Mouse (Mus musculus): Measurements from ENCODE around the gene Pcolce.

Gene Pcolce

GRCm38 (mm10) chr5:137649251-137649650, 35.7 kb upstream of the Pcolce start:
- H3K4me3 ChIP-seq (replicated peaks; ENCODE audit: low read length), result no peak overlapping the region
- H3K4me1 ChIP-seq (replicated peaks; ENCODE audit: low read depth, low read length), result peaks cover 89% of the 10 kb centered on the region
- H3K36me3 ChIP-seq (ENCODE audit: insufficient read depth, low read length), result peaks cover 30% of the 10 kb centered on the region
- peaks cover 22% of the 10 kb centered on the region for H3K27me3 ChIP-seq (ENCODE audit: insufficient read depth, low read length)
- H3K9me3 ChIP-seq (ENCODE audit: low read length), result no peaks in the 10 kb centered on the region
- no peak for TF ChIP-seq CTCF (conservative IDR thresholded peaks at IDR 0.05; ENCODE audit: low read length)
- no peak for TF ChIP-seq POU5F1 (IDR thresholded peaks at IDR 0.05; ENCODE audit: borderline replicate concordance, low read length)
- TF ChIP-seq NANOG (IDR thresholded peaks at IDR 0.05; ENCODE audit: borderline replicate concordance, low read length), result no peak

DNA sequence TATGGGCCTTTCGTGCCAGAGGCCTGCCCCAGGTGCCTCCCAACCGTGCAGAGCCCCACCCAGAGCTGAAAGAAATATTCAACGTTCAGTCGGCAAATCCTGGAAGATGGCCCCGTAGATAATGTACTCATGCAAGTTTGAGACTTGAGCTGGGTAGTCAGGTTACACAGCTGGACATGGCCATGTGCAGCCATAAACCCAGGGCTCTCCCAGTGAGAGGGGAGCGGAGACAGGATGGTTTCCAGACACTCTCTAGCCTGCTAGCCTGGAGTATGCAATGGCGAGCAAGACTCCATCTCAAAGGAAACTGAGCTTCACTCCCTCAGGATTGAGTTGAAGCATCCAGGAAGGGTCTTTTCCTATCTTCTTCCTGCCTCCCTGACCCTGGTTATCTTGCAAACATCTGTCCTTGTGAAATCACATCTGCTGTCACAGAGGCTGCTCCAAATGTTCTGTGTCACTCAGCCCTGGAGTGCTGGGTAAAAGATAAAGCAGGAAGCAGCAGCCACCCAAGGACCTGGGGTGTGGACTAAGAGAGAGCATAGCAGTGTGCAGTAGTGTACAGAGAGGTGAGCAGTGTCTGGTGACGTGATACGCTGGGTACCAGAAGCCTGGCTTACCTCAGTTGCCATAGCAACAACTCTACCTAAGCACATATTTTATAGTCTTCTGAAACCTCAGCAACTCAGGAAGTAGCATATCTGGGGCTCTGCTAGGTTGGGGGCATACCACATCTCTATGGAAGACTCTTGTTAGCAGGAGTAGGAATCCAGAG, 34.4 kb upstream of the Pcolce start:
- Histone ChIP-seq H3K27me3 (ENCODE audit: insufficient read depth, low read length) (peaks cover 31% of the 10 kb centered on the region), H3K4me1 (replicated peaks; ENCODE audit: low read depth, low read length) (peaks cover 94% of the 10 kb centered on the region), H3K9me3 (ENCODE audit: low read length) (no peaks in the 10 kb centered on the region), H3K36me3 (ENCODE audit: insufficient read depth, low read length) (peaks cover 21% of the 10 kb centered on the region), H3K4me3 (replicated peaks; ENCODE audit: low read length) (no peak overlapping the region)
- TF ChIP-seq CTCF (conservative IDR thresholded peaks at IDR 0.05; ENCODE audit: low read length), result no peak
- TF ChIP-seq POU5F1 (IDR thresholded peaks at IDR 0.05; ENCODE audit: borderline replicate concordance, low read length), result no peak
- TF ChIP-seq NANOG (IDR thresholded peaks at IDR 0.05; ENCODE audit: borderline replicate concordance, low read length), result no peak

DNA sequence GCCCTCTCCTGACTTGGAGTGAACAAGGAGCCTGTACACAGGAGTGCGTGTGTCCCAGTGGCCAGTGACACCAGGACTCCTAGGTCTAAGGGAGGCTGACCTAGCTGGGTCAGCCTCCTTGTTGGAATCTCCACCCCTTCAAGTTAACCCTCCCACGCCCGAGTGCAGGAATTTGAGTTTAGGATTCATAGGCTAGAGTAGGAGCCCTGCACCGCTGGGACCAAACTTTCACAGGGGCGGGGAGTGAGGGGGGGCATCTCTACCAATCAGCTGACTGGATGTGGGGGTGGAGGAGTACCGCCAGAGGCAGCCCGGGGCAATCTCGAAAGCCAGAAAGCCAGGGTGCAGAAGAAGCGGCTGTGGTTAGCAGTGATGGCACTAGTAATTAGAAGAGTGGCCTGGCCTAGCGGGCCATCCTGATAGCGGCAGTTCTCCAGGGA, 32.1 kb upstream of the Pcolce start, which contains the start of gene Irs3:
Irs3 (minus strand) TSS at position 63 of the 440 bp plus-strand sequence.
- Histone ChIP-seq H3K4me1 (replicated peaks; ENCODE audit: low read depth, low read length) (peaks cover 96% of the 10 kb centered on the region), H3K9me3 (ENCODE audit: low read length) (no peaks in the 10 kb centered on the region), H3K36me3 (ENCODE audit: insufficient read depth, low read length) (peaks cover 22% of the 10 kb centered on the region), H3K4me3 (replicated peaks; ENCODE audit: low read length) (peak within 1 kb of the TSS; percentile 73), H3K27me3 (ENCODE audit: insufficient read depth, low read length) (peaks cover 31% of the 10 kb centered on the region)
- TF ChIP-seq NANOG (IDR thresholded peaks at IDR 0.05; ENCODE audit: borderline replicate concordance, low read length) (no peak), CTCF (conservative IDR thresholded peaks at IDR 0.05; ENCODE audit: low read length) (no peak)

DNA sequence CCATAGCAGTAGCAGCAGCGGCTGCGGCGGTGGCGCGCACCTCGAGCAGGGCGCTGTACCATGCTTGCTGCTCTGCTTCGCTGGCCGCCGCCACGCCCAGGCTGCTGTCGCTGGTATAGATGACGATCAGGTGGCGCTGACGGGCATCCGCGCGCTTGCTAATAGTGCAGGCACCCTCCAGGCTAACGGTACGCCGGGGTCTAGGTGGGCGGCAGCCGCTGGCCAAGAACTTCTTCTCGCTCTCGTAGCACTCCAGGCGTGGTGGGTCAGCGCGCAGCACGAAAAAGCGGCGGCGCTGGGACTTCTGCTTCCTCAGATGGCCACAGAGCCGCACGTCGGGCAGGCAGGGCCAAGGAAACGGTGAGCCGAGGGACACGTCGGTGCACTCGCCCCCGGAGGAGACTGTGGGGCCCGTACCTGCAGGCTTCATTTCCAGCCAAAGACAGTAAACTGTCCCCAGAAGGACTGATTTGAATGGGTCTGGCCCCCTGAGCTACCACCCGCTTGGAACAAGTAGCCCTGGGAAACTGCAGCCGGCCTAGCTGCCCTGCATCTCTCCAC, 31.6 kb upstream of the Pcolce start:
- peaks cover 96% of the 10 kb centered on the region for H3K4me1 ChIP-seq (replicated peaks; ENCODE audit: low read depth, low read length)
- no peaks in the 10 kb centered on the region for H3K9me3 ChIP-seq (ENCODE audit: low read length)
- H3K4me3 ChIP-seq (replicated peaks; ENCODE audit: low read length), result peak overlapping the region; percentile 73
- H3K27me3 ChIP-seq (ENCODE audit: insufficient read depth, low read length), result peaks cover 31% of the 10 kb centered on the region
- H3K36me3 ChIP-seq (ENCODE audit: insufficient read depth, low read length), result peaks cover 27% of the 10 kb centered on the region
- TF ChIP-seq NANOG (IDR thresholded peaks at IDR 0.05; ENCODE audit: borderline replicate concordance, low read length) (no peak), CTCF (conservative IDR thresholded peaks at IDR 0.05; ENCODE audit: low read length) (no peak), POU5F1 (IDR thresholded peaks at IDR 0.05; ENCODE audit: borderline replicate concordance, low read length) (no peak)

DNA sequence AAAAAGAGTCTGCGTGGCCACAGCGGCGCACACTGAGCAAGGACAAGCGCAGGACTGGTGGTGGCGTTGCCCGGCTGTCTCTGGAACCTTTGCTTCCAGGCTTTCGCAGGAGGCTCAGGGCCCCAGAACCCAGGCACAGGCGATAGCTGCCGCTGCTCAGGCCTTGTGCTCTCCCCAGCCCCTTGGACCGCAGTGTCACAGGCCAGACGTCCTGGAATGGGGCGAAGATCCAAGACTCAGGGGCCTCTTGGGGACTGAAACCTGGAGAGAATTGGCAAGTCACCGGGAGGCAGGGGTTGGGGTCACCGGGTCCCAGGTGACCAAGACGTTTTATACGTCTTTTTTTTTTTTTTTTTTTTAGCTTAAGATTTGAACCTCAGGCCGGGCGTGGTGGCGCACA, 30.9 kb upstream of the Pcolce start:
- TF ChIP-seq POU5F1 (IDR thresholded peaks at IDR 0.05; ENCODE audit: borderline replicate concordance, low read length) (no peak), NANOG (IDR thresholded peaks at IDR 0.05; ENCODE audit: borderline replicate concordance, low read length) (no peak), CTCF (conservative IDR thresholded peaks at IDR 0.05; ENCODE audit: low read length) (no peak)
- H3K4me3 ChIP-seq (replicated peaks; ENCODE audit: low read length), result peak overlapping the region; percentile 73

DNA sequence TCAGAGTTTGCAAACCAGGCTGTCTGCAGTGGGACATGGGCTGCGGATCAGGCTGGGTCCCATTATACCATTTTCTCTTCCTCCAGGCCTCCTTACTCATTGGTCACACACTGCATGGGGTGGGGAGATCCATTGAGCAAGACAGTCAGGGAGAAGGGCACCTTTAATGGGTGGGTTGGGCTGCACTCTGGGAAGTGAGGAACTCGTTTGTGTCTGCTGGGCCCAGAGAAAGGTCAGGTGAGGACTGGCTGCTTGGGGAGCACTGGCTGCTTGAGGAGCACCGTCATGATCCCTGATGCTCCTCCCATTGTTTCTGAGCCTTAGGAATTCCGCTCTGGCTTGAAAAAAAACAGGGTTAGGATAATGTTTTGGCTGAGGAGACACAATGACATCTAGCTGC, 29.3 kb upstream of the Pcolce start:
- Histone ChIP-seq H3K9me3 (ENCODE audit: low read length) (no peaks in the 10 kb centered on the region), H3K4me1 (replicated peaks; ENCODE audit: low read depth, low read length) (peaks cover 97% of the 10 kb centered on the region), H3K27me3 (ENCODE audit: insufficient read depth, low read length) (peaks cover 31% of the 10 kb centered on the region), H3K36me3 (ENCODE audit: insufficient read depth, low read length) (peaks cover 50% of the 10 kb centered on the region), H3K4me3 (replicated peaks; ENCODE audit: low read length) (peak overlapping the region; percentile 67; the same call in 1 of the 2 replicates)
- no peak for TF ChIP-seq CTCF (conservative IDR thresholded peaks at IDR 0.05; ENCODE audit: low read length)
- no peak for TF ChIP-seq POU5F1 (IDR thresholded peaks at IDR 0.05; ENCODE audit: borderline replicate concordance, low read length)
- TF ChIP-seq NANOG (IDR thresholded peaks at IDR 0.05; ENCODE audit: borderline replicate concordance, low read length), result no peak

More for the DNA sequence above, 30.9 kb upstream of the Pcolce start:
- Histone ChIP-seq H3K36me3 (ENCODE audit: insufficient read depth, low read length) (peaks cover 34% of the 10 kb centered on the region), H3K9me3 (ENCODE audit: low read length) (no peaks in the 10 kb centered on the region), H3K27me3 (ENCODE audit: insufficient read depth, low read length) (peaks cover 31% of the 10 kb centered on the region), H3K4me1 (replicated peaks; ENCODE audit: low read depth, low read length) (peaks cover 96% of the 10 kb centered on the region)

GRCm38 (mm10) chr5:137641054-137641453, 27.5 kb upstream of the Pcolce start, which contains the start of gene Sap25:
Sap25 (plus strand) TSS chr5:137641334.
- Histone ChIP-seq H3K4me3 (replicated peaks; ENCODE audit: low read length) (peak within 1 kb of the TSS; percentile 67), H3K27me3 (ENCODE audit: insufficient read depth, low read length) (peaks cover 27% of the 10 kb centered on the region), H3K4me1 (replicated peaks; ENCODE audit: low read depth, low read length) (peaks cover 99% of the 10 kb centered on the region), H3K9me3 (ENCODE audit: low read length) (no peaks in the 10 kb centered on the region), H3K36me3 (ENCODE audit: insufficient read depth, low read length) (peaks cover 68% of the 10 kb centered on the region)
- no peak for TF ChIP-seq POU5F1 (IDR thresholded peaks at IDR 0.05; ENCODE audit: borderline replicate concordance, low read length)
- peak; percentile 78 for TF ChIP-seq CTCF (conservative IDR thresholded peaks at IDR 0.05; ENCODE audit: low read length)
- TF ChIP-seq NANOG (IDR thresholded peaks at IDR 0.05; ENCODE audit: borderline replicate concordance, low read length), result no peak

DNA sequence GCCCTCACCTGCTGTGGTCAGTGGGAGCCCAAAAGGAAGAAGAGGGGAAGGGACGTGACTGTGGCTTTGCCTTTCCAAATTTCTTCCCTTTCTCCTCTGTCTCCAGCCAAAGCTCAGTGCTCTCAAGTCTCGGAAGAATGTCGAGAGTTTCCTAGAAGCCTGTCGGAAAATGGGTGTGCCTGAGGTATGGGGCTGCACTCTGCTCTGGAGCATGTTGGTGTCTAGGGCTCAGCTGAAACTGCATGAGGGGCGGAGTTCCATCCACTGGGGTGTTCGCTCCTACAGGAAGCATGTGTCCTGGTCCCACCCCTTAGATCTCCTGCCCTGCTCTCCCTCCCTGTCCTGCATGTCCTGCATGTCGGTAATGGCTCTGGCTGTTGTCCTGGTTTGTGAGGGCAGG, 25.9 kb upstream of the Pcolce start:
- H3K4me1 ChIP-seq (replicated peaks; ENCODE audit: low read depth, low read length), result peaks cover 99% of the 10 kb centered on the region
- H3K4me3 ChIP-seq (replicated peaks; ENCODE audit: low read length), result peak overlapping the region; percentile 52
- H3K27me3 ChIP-seq (ENCODE audit: insufficient read depth, low read length), result peaks cover 12% of the 10 kb centered on the region
- H3K36me3 ChIP-seq (ENCODE audit: insufficient read depth, low read length), result peaks cover 84% of the 10 kb centered on the region
- no peaks in the 10 kb centered on the region for H3K9me3 ChIP-seq (ENCODE audit: low read length)
- no peak for TF ChIP-seq CTCF (conservative IDR thresholded peaks at IDR 0.05; ENCODE audit: low read length)
- no peak for TF ChIP-seq POU5F1 (IDR thresholded peaks at IDR 0.05; ENCODE audit: borderline replicate concordance, low read length)
- TF ChIP-seq NANOG (IDR thresholded peaks at IDR 0.05; ENCODE audit: borderline replicate concordance, low read length), result no peak
